Comparison of ENCODE assay signal across 14 mouse cellular contexts in the genomic region with DNA sequence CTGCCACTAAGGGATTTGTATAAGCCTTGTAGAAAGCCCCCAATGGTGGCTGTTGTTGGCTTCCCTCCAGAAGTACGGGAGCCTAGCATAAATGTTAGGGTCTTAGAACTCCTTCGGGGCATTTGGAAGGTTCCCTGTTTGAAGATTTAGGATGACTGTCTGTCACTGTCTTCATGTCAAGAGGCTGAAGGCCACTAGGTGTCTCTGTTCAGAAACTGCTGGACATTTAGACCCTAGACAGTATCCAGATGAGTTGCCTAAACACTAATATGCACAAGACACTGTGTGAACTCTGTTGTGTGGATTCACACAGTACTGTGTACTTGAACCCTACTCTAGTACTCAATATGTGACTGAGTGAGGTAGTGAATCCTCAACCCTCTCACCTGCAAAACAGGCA. TPM values are rescaled to one million over a fixed set of nuclear protein-coding genes. Genes with fewer than 3 reads are reported as not detected.
DNase-seq lines count a peak whose midpoint lies in the region; ATAC-seq and TF ChIP-seq lines count a peak whose summit lies in the region.
"Had no signal": no experiment of that assay in that cellular context is flagged by ENCODE, and none has a peak within 500 bp of the region (broad histone marks: within the 10 kb centered on the region; RNA-seq: fewer than 3 reads in every experiment).

No protein-coding gene starts in this region.

- 0 out of 2 replicates have a peak, but pooled peaks cover 3% of the 10 kb centered on the region for H3K4me1 ChIP-seq in hindbrain, postnatal 0 days (ENCODE audit: insufficient read depth, low read length)
- H3K4me1 ChIP-seq in hindbrain, embryonic 12.5 days = peaks cover 7% of the 10 kb centered on the region; the same call in 1 of the 2 replicates
- peaks cover 7% of the 10 kb centered on the region; the same call in 1 of the 2 replicates for H3K4me1 ChIP-seq in lung, postnatal 0 days (ENCODE audit: insufficient read depth, low read depth, low read length)

- no peak overlapping the region for H3K4me3 ChIP-seq in hindbrain, postnatal 0 days (ENCODE audit: low read length)
- no peak overlapping the region for H3K4me3 ChIP-seq in hindbrain, embryonic 12.5 days
- H3K4me3 ChIP-seq in lung, postnatal 0 days (ENCODE audit: low read depth, low read length) = no peak overlapping the region
- H3K4me3 ChIP-seq: heart, embryonic 12.5 days; hindbrain, embryonic 15.5 days; megakaryocyte, embryonic 14.5 days; neural tube, embryonic 13.5 days had no signal

- H3K27ac ChIP-seq in hindbrain, postnatal 0 days = no peak overlapping the region
- H3K27ac ChIP-seq in hindbrain, embryonic 12.5 days = no peak overlapping the region
- no peak overlapping the region for H3K27ac ChIP-seq in lung, postnatal 0 days (ENCODE audit: low read length)
- H3K27ac ChIP-seq: hindbrain, embryonic 15.5 days; neural tube, embryonic 13.5 days had no signal

- H3K9me3 ChIP-seq in hindbrain, postnatal 0 days (ENCODE audit: low read length) = no peaks in the 10 kb centered on the region
- H3K9me3 ChIP-seq in hindbrain, embryonic 12.5 days (replicated peaks) = no peaks in the 10 kb centered on the region
- no peaks in the 10 kb centered on the region for H3K9me3 ChIP-seq in lung, postnatal 0 days (ENCODE audit: low read length)
- H3K9me3 ChIP-seq: heart, embryonic 12.5 days; hindbrain, embryonic 15.5 days; megakaryocyte, embryonic 14.5 days; neural tube, embryonic 13.5 days had no signal

- TF ChIP-seq CTCF in hindbrain, postnatal 0 days (IDR thresholded peaks at IDR 0.05; ENCODE audit: low read depth) = peak; percentile 39
- peak; percentile 51 for TF ChIP-seq CTCF in lung, postnatal 0 days (IDR thresholded peaks at IDR 0.05)

- H3K36me3 ChIP-seq in hindbrain, postnatal 0 days (ENCODE audit: insufficient read depth, low read length) = no peaks in the 10 kb centered on the region
- no peaks in the 10 kb centered on the region for H3K36me3 ChIP-seq in hindbrain, embryonic 12.5 days
- H3K36me3 ChIP-seq in lung, postnatal 0 days (ENCODE audit: insufficient read depth, low read length) = no peaks in the 10 kb centered on the region
- H3K36me3 ChIP-seq: heart, embryonic 12.5 days; hindbrain, embryonic 15.5 days; neural tube, embryonic 13.5 days had no signal

- H3K27me3 ChIP-seq in hindbrain, postnatal 0 days (ENCODE audit: insufficient read depth, low read length) = no peaks in the 10 kb centered on the region
- H3K27me3 ChIP-seq in hindbrain, embryonic 12.5 days = peaks cover 19% of the 10 kb centered on the region
- H3K27me3 ChIP-seq in lung, postnatal 0 days (replicated peaks; ENCODE audit: insufficient read depth, low read length) = 0 out of 2 replicates have a peak, but pooled peaks cover 4% of the 10 kb centered on the region
- H3K27me3 ChIP-seq: hindbrain, embryonic 15.5 days had no signal

- ATAC-seq in hindbrain, postnatal 0 days = no peak
- no peak for ATAC-seq in hindbrain, embryonic 12.5 days (ENCODE audit: low FRiP score)
- no peak for ATAC-seq in lung, postnatal 0 days

- no peak overlapping the region for H3K4me2 ChIP-seq in hindbrain, postnatal 0 days (ENCODE audit: low read depth, low read length)
- H3K4me2 ChIP-seq in hindbrain, embryonic 12.5 days (replicated peaks) = no peak overlapping the region
- H3K4me2 ChIP-seq in lung, postnatal 0 days (replicated peaks; ENCODE audit: low read depth, low read length) = no peak overlapping the region
- H3K4me2 ChIP-seq: heart, embryonic 12.5 days; hindbrain, embryonic 15.5 days; neural tube, embryonic 13.5 days had no signal

- TF ChIP-seq EP300 in lung, postnatal 0 days (IDR thresholded peaks at IDR 0.05) = no peak

- no peak overlapping the region for H3K9ac ChIP-seq in hindbrain, postnatal 0 days (replicated peaks; ENCODE audit: low read length)
- no peak overlapping the region for H3K9ac ChIP-seq in hindbrain, embryonic 12.5 days
- H3K9ac ChIP-seq in lung, postnatal 0 days (replicated peaks; ENCODE audit: low read depth) = no peak overlapping the region
- H3K9ac ChIP-seq: heart, embryonic 12.5 days; hindbrain, embryonic 15.5 days; neural tube, embryonic 13.5 days had no signal

- DNase-seq in hindbrain, postnatal 0 days (ENCODE audit: low spot score) = no peak
- no peak for DNase-seq in lung, postnatal 0 days (ENCODE audit: low spot score)
- no peak for DNase-seq in lung, postnatal 4 days
- DNase-seq in A20 (ENCODE audit: low read depth, low spot score) = peak; percentile 41
- DNase-seq in c-Kit-positive CD71-positive TER-119-positive erythroid progenitor cells, embryonic 14.5 days (ENCODE audit: low spot score) = peak; percentile 3
- no peak for DNase-seq in right cerebral cortex, postnatal 36 days (ENCODE audit: low spot score in 2 of 2)
- no peak for DNase-seq in right cerebral cortex, postnatal 4 days
- DNase-seq: left cerebral cortex, postnatal 4 days had no signal

- WGBS in hindbrain, postnatal 0 days = 71% methylated on average over 2 of the region's 2 CpGs
- WGBS in hindbrain, embryonic 12.5 days = 83% methylated on average over 2 of the region's 2 CpGs
- WGBS in lung, postnatal 0 days = 65% methylated on average over 2 of the region's 2 CpGs

RNA-seq across cellular contexts. Expression of gene Gfi1, which starts 41.5 kb away (rescaled TPM):
- 0.05 TPM in 1 of 2 replicates, not detected in the other for total RNA-seq in hindbrain, postnatal 0 days (2014; rRNA removed)
- polyA plus RNA-seq in hindbrain, postnatal 0 days (2015; fragmentation: Nextera tagmentation; extraction: Ambion mirVana) = 0.06 TPM in 1 of 2 replicates, not detected in the other
- 0.23 TPM in 1 of 2 replicates, not detected in the other for polyA plus RNA-seq in hindbrain, embryonic 12.5 days (2016; fragmentation: Nextera tagmentation; extraction: Ambion mirVana)
- 0.08 TPM in 2 replicates for polyA plus RNA-seq in lung, postnatal 0 days (2015; fragmentation: Nextera tagmentation; extraction: Ambion mirVana)
- polyA plus RNA-seq: hindbrain, embryonic 15.5 days; stomach, embryonic 14.5 days had no signal

Comparison
In these comparisons a context has a peak if more than half of its experiments do, and no peak if none do; other contexts are left out.
1. DNase-seq: peak in A20 (single experiment) and c-Kit-positive CD71-positive TER-119-positive erythroid progenitor cells, embryonic 14.5 days (single experiment); none in hindbrain, postnatal 0 days (single experiment), lung, postnatal 0 days (single experiment), lung, postnatal 4 days (0 of 2), right cerebral cortex, postnatal 36 days (0 of 2) and right cerebral cortex, postnatal 4 days (single experiment).